Mouse (Mus musculus) T-helper 2 cell (primary cell): ENCODE measurements at regions not wholly inside any gene's neighbourhood (a gene's known extent, or its start where the extent isn't known, plus 50 kb on each side); places are given as distances from the start of the nearest gene placed in this dataset.

Source experiments
- in situ Hi-C: fragments of 300-600 bp; cut with MboI, MseI; formaldehyde crosslinking; loops from one replicate; pipeline ENCODE4 v1.15.1; 2025; ENCODE audit warnings: high pct_unique_total_duplicates

GRCm38 (mm10) chr3:34136385-34136784 is 55.3 kb upstream of the Dnajc19 start:
- in situ Hi-C loops = no loop called here
